Mouse (Mus musculus): ENCODE results near the gene Uspl1.

Gene Uspl1

GRCm38 (mm10) chr5:149261866-149262265 is 77.7 kb downstream of the Uspl1 start:
- DNase-seq: no peak

- no peak for DNase-seq
Observed at GRCm38 (mm10) chr5:149264405-149264804, 80.3 kb downstream of the Uspl1 start, which contains the start of gene Alox5ap. Gene Alox5ap, plus strand, starts transcription at chr5:149264767.

GRCm38 (mm10) chr5:149264878-149265279 is 80.7 kb downstream of the Uspl1 start:
- no peak for DNase-seq
